Mouse (Mus musculus) brain, embryonic 14.5 days (tissue): ENCODE results near the gene Erich3. TPM values are rescaled to one million over a fixed set of nuclear protein-coding genes. Genes with fewer than 3 reads are reported as not detected.

Experiments
- DNase-seq: peaks from one replicate; pipeline ENCODE4 v3.0.0-alpha.2; 2011; ENCODE audit warnings: low read depth
- CTCF ChIP-seq: fragments of 200-500 bp; IDR thresholded peaks from 2 replicates; pipeline ENCODE4 v1.5.1; 2012; ENCODE audit warnings: inconsistent platforms, mild to moderate bottlenecking, moderate library complexity, borderline replicate concordance; ENCODE audit not compliant: insufficient read depth, insufficient read length; ENCODE audit errors: extremely low read depth
- POLR2A ChIP-seq: fragments of 200-500 bp; IDR thresholded peaks from 2 replicates; pipeline ENCODE4 v1.6.1; 2012; ENCODE audit warnings: mild to moderate bottlenecking, inconsistent platforms, borderline replicate concordance; ENCODE audit not compliant: poor library complexity, insufficient read depth, insufficient read length, severe bottlenecking; ENCODE audit errors: extremely low read depth
- polyA plus RNA-seq: library from polyadenylated mRNA; depleted of rRNA; stranded (reverse); fragments of >200 nt; gene quantifications from 2 replicates; pipeline ENCODE4 v1.2.3, GENCODE M21; 2012

The Erich3 gene
- polyA plus RNA-seq, 1 experiment = 3.0 TPM

DNA sequence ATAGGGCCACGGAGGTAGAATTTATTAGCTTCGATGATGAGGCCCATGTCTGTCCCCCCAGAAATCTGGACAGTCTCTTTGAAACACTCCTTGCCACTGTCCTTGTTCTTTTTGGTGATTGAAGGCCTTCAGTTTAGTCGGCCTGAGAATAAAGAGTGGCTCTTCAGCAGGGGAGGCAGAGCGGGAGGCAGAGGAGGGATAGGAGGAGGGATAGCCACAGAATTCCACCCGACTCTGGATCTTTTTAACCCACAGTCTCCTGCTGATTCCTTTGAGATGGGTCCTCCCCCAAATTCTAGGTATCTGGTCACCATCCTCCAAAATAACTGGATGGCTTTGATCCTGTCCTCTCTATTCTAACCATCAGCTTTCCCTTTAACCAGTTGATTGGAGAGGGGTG lies 10.2 kb upstream of the Erich3 start:
- no peak for DNase-seq
- TF ChIP-seq POLR2A (no peak), CTCF (no peak)

DNA sequence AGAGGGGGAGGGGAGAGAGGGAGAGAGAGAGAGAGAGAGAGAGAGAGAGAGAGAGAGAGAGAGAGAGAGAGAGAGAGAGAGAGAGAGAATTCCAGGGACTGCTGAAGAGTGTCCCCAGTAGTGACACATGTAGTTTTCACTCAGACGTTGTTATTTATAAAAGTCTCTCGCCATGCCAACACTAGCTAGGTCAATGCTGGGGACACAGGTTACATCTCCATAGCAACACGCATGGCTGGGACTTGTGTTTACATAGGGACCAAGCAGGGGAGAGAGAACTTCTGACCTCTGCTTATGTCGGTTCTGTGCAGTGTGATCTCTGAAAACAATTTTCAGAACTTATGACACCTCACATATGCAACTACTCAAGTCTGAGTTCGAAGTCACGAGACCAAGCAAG lies 9.4 kb upstream of the Erich3 start:
- no peak for TF ChIP-seq CTCF
- TF ChIP-seq POLR2A = no peak
- DNase-seq = no peak

DNA sequence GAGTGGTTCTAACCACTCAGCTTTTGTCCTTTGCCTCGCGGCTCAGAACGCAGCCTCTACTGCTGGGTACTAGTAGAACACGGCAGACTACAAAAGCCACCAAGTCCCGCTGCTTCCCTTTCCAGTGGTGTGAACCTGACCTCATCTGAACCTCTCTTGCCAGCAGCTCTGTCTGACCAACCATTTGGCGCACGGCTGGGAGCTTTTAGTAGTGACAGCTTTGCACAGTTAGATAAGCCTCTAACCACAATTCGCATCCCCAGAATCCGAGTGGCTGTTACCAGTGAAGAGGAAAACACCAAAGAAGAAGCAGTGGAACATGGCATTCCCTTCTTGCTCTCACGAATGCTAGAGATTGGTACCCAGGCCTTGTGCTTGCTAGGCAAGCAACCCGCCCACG lies 8.8 kb upstream of the Erich3 start:
- TF ChIP-seq POLR2A (no peak), CTCF (no peak)
- no peak for DNase-seq

DNA sequence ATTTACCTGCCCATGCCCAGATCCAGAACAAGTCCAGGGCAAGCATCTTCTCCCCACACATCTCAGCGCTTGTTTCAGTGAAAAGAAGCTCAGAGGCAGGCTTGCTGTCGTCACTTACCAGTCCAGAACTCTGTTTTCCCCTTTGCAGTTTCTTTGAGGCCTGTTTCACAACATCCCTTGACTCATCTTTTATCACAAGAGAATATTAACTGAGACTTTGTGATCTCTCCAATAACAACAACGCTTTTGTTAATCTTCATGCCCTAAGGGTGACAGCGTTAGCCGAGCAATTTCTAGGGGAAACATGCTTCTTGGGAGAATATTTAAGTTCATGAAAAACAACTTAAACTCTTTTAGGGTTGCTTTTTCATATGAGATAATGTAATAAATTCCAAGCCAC lies 7.9 kb upstream of the Erich3 start:
- TF ChIP-seq POLR2A = no peak
- TF ChIP-seq CTCF = no peak
- no peak for DNase-seq

DNA sequence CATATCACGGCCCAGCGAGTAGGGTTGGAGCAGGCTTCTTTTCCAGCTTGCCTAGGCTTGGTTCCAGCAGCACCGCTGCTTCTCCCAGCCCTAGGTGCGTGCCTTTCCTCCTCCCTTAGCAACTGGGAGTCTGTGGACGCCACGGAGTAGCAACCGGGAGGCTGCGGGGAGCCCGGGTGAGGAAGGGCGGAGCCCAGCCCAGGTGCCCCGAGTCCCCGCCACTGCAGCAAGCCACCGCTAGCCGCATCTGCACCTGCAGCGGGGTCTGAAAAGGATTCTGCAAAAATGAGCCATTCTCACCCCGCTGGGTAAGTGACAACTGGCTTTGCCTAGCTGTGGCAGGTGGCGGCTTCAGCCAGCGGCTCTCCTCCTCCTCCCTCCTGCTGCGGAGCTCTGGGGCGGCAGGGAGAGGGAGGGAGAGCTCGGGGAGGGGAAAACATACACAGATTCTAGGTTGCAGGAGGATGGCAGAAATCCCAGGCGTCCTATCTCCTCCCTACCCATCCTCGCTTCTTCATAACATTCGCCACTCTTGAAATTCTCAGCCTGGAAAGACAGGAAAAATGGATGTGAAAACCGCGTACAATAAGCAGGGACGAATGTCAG lies 420 bp downstream of the Erich3 start:
- TF ChIP-seq POLR2A (no peak), CTCF (no peak)
- DNase-seq = peak; percentile 88

DNA sequence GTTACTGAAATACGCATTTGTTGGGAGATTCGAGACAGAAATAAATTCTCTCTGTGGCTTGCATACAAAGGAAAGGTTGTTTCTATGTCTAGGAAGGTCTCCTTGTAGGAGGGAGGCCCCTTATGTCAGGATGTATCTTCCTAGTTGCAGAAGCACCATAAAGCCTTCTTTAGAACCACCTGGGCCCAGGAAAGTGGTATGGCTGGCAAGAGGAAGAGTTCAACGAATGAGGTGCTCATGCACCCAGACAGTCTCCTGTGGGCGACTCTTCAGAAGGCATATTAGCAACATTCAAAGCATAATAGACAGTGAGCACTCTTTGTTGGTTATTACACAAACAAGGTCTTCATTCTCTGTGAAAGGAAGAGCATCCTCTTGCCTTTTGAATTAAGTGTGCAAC lies 977 bp downstream of the Erich3 start:
- no peak for DNase-seq
- TF ChIP-seq POLR2A (no peak), CTCF (no peak)

DNA sequence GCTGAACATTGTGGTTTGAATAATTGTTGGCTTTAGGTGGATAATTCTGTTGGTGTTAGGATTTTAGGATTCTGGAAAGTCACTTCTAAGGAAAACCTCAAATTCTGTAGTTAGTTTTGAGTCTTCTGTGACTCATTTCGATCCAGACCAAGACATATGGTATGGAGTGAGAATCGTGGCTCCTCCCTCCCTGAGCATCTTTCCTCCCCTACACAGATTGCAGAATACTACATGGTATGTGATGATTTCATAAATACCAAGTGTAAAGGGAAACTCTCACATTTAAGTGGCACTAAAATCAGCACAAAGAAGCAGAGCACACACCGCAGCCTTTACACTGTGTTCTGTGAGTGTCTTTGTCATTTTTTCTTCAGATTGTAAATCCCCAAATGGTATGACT lies 4.8 kb downstream of the Erich3 start:
- DNase-seq = no peak
- TF ChIP-seq POLR2A (no peak), CTCF (no peak)

DNA sequence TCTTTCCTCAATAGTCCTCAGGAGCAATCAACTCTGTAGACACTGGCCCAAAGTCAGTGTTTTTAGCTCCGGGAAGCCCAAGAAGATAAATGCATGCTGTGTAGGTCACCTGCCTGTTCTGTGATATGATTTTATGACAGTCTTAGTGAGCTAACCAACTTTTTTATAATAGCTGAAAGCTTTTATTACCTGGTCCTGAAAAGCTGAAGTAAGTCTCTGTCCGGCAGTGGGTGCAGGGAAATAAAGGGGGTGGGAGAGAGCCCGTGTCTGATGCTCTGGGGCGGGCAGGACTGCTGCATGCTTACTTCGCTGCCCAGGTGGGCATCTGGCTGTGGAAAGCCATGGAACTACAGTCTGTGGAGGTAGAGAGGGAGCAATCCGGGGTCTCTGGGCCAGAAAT lies 6.9 kb downstream of the Erich3 start:
- TF ChIP-seq POLR2A = no peak
- no peak for TF ChIP-seq CTCF

DNA sequence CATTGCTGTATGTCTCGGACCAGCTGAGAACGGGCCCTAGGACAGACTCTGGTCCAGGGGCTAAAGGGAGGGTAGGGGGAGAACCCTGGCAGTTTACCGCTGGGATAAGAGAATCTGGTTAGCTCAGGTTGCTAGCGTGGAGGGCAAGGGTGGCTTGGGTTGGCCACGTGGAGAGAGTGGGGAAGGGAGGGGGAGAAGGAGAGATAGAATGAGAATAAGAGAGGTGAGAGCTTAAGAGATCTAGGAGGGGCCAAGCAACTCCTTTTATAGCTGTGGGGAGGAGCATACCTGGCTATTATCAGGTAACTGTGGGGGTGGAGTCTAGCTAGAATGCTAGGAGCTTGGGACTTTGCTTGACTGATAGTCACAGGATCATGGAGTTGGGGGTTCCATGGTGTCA lies 7.4 kb downstream of the Erich3 start:
- no peak for TF ChIP-seq CTCF
- TF ChIP-seq POLR2A = no peak
- no peak for DNase-seq

More for the DNA sequence above, 6.9 kb downstream of the Erich3 start:
- DNase-seq = no peak

DNA sequence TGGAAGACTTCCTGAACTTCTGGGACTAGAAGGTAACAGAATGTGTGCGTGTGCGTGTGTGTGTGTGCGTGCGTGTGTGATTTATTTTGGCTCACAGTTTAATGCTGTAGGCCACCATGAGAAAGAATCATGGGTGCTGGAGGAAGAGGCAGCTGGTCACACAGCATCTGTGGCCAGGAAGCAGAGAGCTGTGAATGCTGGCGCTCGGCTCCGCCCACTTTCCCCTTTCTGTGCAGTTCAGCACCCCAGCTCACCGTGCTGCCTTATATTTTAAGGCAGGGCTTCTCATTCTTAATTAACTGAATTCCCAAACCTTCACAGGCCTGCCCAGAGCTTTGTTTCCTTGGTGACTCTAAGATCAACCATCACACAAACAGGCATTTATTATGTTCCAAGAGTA lies 9.7 kb downstream of the Erich3 start:
- no peak for TF ChIP-seq POLR2A
- TF ChIP-seq CTCF = no peak
- peak; percentile 50 for DNase-seq

DNA sequence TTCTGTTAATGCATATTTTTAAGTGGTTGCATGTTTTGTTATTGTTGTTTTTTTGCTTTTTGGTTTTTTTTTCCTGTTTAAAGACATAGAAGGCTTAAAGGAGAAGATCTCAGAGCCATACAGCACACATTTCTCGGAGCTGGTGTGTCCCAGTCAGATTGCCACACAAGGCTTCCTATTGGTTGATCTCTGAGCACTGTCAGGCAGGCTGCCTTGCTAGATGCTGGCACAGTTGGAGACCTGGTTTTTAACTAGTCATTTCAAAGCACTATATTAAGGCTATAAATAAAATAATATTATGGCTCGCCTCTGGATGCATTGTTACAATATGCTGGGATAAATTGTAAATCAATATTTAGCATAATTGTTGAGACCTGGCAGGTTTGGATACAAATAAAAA lies 18.9 kb downstream of the Erich3 start:
- no peak for TF ChIP-seq CTCF
- TF ChIP-seq POLR2A = no peak
- DNase-seq = no peak

DNA sequence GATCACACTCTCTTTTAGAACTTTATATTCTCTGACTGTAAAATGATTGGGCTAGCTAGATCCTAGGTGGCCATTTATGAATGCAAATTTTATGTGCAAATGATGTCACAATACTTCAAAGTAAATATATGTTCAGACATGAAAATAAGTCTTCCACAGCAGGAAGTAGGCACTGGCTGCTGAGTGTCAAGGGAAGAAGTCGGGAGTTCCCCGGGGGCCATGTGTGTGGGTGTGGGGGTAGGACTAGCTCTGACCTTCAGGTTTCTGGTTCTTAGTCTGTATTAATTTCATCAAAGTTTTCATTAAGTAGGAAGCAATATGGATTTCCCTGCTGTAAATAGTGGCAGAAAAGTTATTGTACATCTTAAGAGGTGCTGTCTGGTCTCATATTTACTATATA lies 20.0 kb downstream of the Erich3 start:
- DNase-seq = no peak
- TF ChIP-seq CTCF = no peak
- TF ChIP-seq POLR2A = no peak
